Mouse (Mus musculus) stomach, embryonic 16.5 days (tissue): Measurements from ENCODE around the gene Amph. TPM values are rescaled to one million over a fixed set of nuclear protein-coding genes. Genes with fewer than 3 reads are reported as not detected.

ENCODE experiments used
- ATAC-seq: fragments of 200-750 bp; cut with Nextera tagmentation; 2 replicates; pipeline ENCODE4 v1.8.0; 2017; ENCODE audit warnings: moderate number of reproducible peaks, moderate TSS enrichment; ENCODE audit not compliant: insufficient read depth, low FRiP score
- H3K27ac ChIP-seq: fragments of 300-500 bp; sonication (generic); 2 replicates; pipeline ENCODE4 v1.5.1; 2014; ENCODE audit warnings: low read length
- H3K27me3 ChIP-seq: fragments of 300-500 bp; sonication (generic); 2 replicates; pipeline ENCODE4 v1.6.1; 2014; ENCODE audit warnings: low read length, control low read depth, mixed read lengths; ENCODE audit not compliant: control insufficient read depth, insufficient read depth
- H3K36me3 ChIP-seq: fragments of 300-500 bp; sonication (generic); 2 replicates; pipeline ENCODE4 v1.6.1; 2014; ENCODE audit warnings: low read length; ENCODE audit not compliant: control insufficient read depth, insufficient read depth
- H3K4me1 ChIP-seq: fragments of 300-500 bp; sonication (generic); 2 replicates; pipeline ENCODE4 v1.6.1; 2014; ENCODE audit warnings: low read length, control low read depth, mixed read lengths; ENCODE audit not compliant: control insufficient read depth, insufficient read depth
- H3K4me2 ChIP-seq: fragments of 300-500 bp; sonication (generic); 2 replicates; pipeline ENCODE4 v1.6.1; 2014; ENCODE audit warnings: low read depth, low read length, mixed read lengths
- H3K4me3 ChIP-seq: fragments of 300-500 bp; sonication (generic); replicated peaks from 2 replicates; pipeline ENCODE4 v1.5.1; 2014; ENCODE audit warnings: mild to moderate bottlenecking, low read length
- H3K9ac ChIP-seq: fragments of 300-500 bp; sonication (generic); 2 replicates; pipeline ENCODE4 v1.6.1; 2014; ENCODE audit warnings: low read length
- H3K9me3 ChIP-seq: fragments of 300-500 bp; sonication (generic); replicated peaks from 2 replicates; pipeline ENCODE4 v1.6.1; 2016; ENCODE audit warnings: low read length, control low read depth; ENCODE audit not compliant: control insufficient read depth
- WGBS: fragments of 180-500 bp; shearing (Covaris S2); extraction: QIAGEN DNeasy Blood & Tissue Kit; methylation state at CpG from one replicate; pipeline ENCODE4 v1.1.7; 2014; 5-methylcytosine and 5-hydroxymethylcytosine counted together
- polyA plus RNA-seq: library from polyadenylated mRNA; unstranded; fragments of >200 nt; fragmentation: Nextera tagmentation; extraction: Ambion mirVana; gene quantifications from 2 replicates; pipeline ENCODE4 v1.2.1, GENCODE M21; 2015

Gene Amph
- polyA plus RNA-seq, 1 experiment from 2014 or later = 2.2 TPM

- Histone ChIP-seq H3K36me3 (no peaks in the 10 kb centered on the region), H3K4me2 (no peak overlapping the region), H3K27me3 (no peaks in the 10 kb centered on the region), H3K4me1 (no peaks in the 10 kb centered on the region), H3K9ac (no peak overlapping the region), H3K9me3 (no peaks in the 10 kb centered on the region), H3K27ac (no peak overlapping the region), H3K4me3 (no peak overlapping the region)
- ATAC-seq = no peak
- 74% methylated on average over 3 of the region's 3 CpGs for WGBS
Measured at GRCm38 (mm10) chr13:19143766-19144165, 195.8 kb downstream of the Amph start.

- Histone ChIP-seq H3K9ac (no peak overlapping the region), H3K36me3 (no peaks in the 10 kb centered on the region), H3K27ac (no peak overlapping the region), H3K4me3 (no peak overlapping the region), H3K27me3 (no peaks in the 10 kb centered on the region), H3K4me2 (no peak overlapping the region), H3K4me1 (no peaks in the 10 kb centered on the region), H3K9me3 (no peaks in the 10 kb centered on the region)
- no peak for ATAC-seq
- WGBS = 89% methylated on average over 3 of the region's 3 CpGs
Measured at GRCm38 (mm10) chr13:19147468-19147867, 199.5 kb downstream of the Amph start.

GRCm38 (mm10) chr13:19149574-19149973 is 201.6 kb downstream of the Amph start:
- Histone ChIP-seq H3K27ac (no peak overlapping the region), H3K4me1 (no peaks in the 10 kb centered on the region), H3K9me3 (no peaks in the 10 kb centered on the region), H3K4me3 (no peak overlapping the region), H3K9ac (no peak overlapping the region), H3K36me3 (no peaks in the 10 kb centered on the region), H3K27me3 (no peaks in the 10 kb centered on the region), H3K4me2 (no peak overlapping the region)
- WGBS = 83% methylated on average over 8 of the region's 8 CpGs
- peak; percentile 33; the same call in 1 of the 2 replicates for ATAC-seq

- no peak overlapping the region for H3K4me3 ChIP-seq
- no peaks in the 10 kb centered on the region for H3K9me3 ChIP-seq
- no peak overlapping the region for H3K4me2 ChIP-seq
- no peak overlapping the region for H3K9ac ChIP-seq
- H3K27ac ChIP-seq = no peak overlapping the region
- WGBS = 79% methylated on average over 12 of the region's 12 CpGs
- ATAC-seq = no peak
- H3K36me3 ChIP-seq = no peaks in the 10 kb centered on the region
- no peaks in the 10 kb centered on the region for H3K4me1 ChIP-seq
- no peaks in the 10 kb centered on the region for H3K27me3 ChIP-seq
Measured at GRCm38 (mm10) chr13:19150438-19151301, 202.7 kb downstream of the Amph start.

- H3K27ac ChIP-seq = no peak overlapping the region
- no peak overlapping the region for H3K9ac ChIP-seq
- H3K36me3 ChIP-seq = no peaks in the 10 kb centered on the region
- no peak overlapping the region for H3K4me3 ChIP-seq
- H3K4me1 ChIP-seq = no peaks in the 10 kb centered on the region
- no peak overlapping the region for H3K4me2 ChIP-seq
- no peaks in the 10 kb centered on the region for H3K27me3 ChIP-seq
- 90% methylated on average over 3 of the region's 3 CpGs for WGBS
- H3K9me3 ChIP-seq = no peaks in the 10 kb centered on the region
- no peak for ATAC-seq
Measured at GRCm38 (mm10) chr13:19152126-19152525, 204.1 kb downstream of the Amph start.

GRCm38 (mm10) chr13:19158484-19158883 is 210.5 kb downstream of the Amph start:
- Histone ChIP-seq H3K9me3 (no peaks in the 10 kb centered on the region), H3K36me3 (no peaks in the 10 kb centered on the region), H3K27ac (no peak overlapping the region), H3K4me2 (no peak overlapping the region), H3K4me1 (no peaks in the 10 kb centered on the region), H3K27me3 (no peaks in the 10 kb centered on the region), H3K4me3 (no peak overlapping the region), H3K9ac (no peak overlapping the region)
- WGBS = 27% methylated on average over 4 of the region's 4 CpGs
- ATAC-seq = no peak

GRCm38 (mm10) chr13:19160616-19161015 is 212.6 kb downstream of the Amph start:
- no peaks in the 10 kb centered on the region for H3K27me3 ChIP-seq
- H3K9ac ChIP-seq = no peak overlapping the region
- H3K4me2 ChIP-seq = no peak overlapping the region
- H3K36me3 ChIP-seq = no peaks in the 10 kb centered on the region
- no peaks in the 10 kb centered on the region for H3K4me1 ChIP-seq
- no peaks in the 10 kb centered on the region for H3K9me3 ChIP-seq
- ATAC-seq = no peak
- no peak overlapping the region for H3K4me3 ChIP-seq
- WGBS = 68% methylated on average over 7 of the region's 7 CpGs
- no peak overlapping the region for H3K27ac ChIP-seq

- 52% methylated on average over 7 of the region's 7 CpGs for WGBS
Measured at GRCm38 (mm10) chr13:19161111-19161510, 213.1 kb downstream of the Amph start.

GRCm38 (mm10) chr13:19162120-19162519 is 214.1 kb downstream of the Amph start:
- no peaks in the 10 kb centered on the region for H3K36me3 ChIP-seq
- no peaks in the 10 kb centered on the region for H3K4me1 ChIP-seq
- WGBS = 67% methylated on average over 6 of the region's 6 CpGs
- H3K4me2 ChIP-seq = no peak overlapping the region
- no peak overlapping the region for H3K4me3 ChIP-seq
- H3K27me3 ChIP-seq = no peaks in the 10 kb centered on the region
- no peak for ATAC-seq
- no peaks in the 10 kb centered on the region for H3K9me3 ChIP-seq
- no peak overlapping the region for H3K9ac ChIP-seq
- H3K27ac ChIP-seq = no peak overlapping the region

More at GRCm38 (mm10) chr13:19161111-19161510, 213.1 kb downstream of the Amph start:
- Histone ChIP-seq H3K4me3 (no peak overlapping the region), H3K4me1 (no peaks in the 10 kb centered on the region), H3K4me2 (no peak overlapping the region), H3K27me3 (no peaks in the 10 kb centered on the region), H3K9ac (no peak overlapping the region), H3K27ac (no peak overlapping the region), H3K36me3 (no peaks in the 10 kb centered on the region), H3K9me3 (no peaks in the 10 kb centered on the region)
- ATAC-seq = no peak
